Mouse (Mus musculus) left cerebral cortex, adult 2 months (tissue): Measurements from ENCODE around the gene Stpg3. TPM values are rescaled to one million over a fixed set of nuclear protein-coding genes. Genes with fewer than 3 reads are reported as not detected.
A peak's percentile ranks its signal among the peaks of the same experiment; 100 is the strongest.

Experiments
- DNase-seq, 2 experiments: peaks; one replicate each; pipeline ENCODE4 v3.0.0; 2021 to 2022; ENCODE audit warnings: low spot score in 2 of 2, mixed read lengths in 1 of 2; ENCODE audit errors: extremely low spot score in 1 of 2
- H3K27ac ChIP-seq: fragments of 200-600 bp; 2 replicates; pipeline ENCODE4 v1.8.1; 2022
- H3K4me3 ChIP-seq: fragments of 200-600 bp; 2 replicates; pipeline ENCODE4 v1.8.1; 2022
- CTCF ChIP-seq: fragments of 200-600 bp; IDR thresholded peaks from 2 replicates; pipeline ENCODE4 v1.8.1; 2022; ENCODE audit warnings: antibody characterized with exemption, mild to moderate bottlenecking, moderate library complexity
- intact Hi-C: fragments of 180-260 bp; cut with DNase I; formaldehyde crosslinking; loops from one replicate; pipeline ENCODE4 v1.15.1; 2025
- total RNA-seq, 2 experiments: library from RNA; stranded (reverse); gene quantifications; 2 replicates each; pipeline ENCODE4 v1.2.3; 2021

Stpg3 gene
- total RNA-seq, 2 experiments from 2014 or later = not detected

DNA sequence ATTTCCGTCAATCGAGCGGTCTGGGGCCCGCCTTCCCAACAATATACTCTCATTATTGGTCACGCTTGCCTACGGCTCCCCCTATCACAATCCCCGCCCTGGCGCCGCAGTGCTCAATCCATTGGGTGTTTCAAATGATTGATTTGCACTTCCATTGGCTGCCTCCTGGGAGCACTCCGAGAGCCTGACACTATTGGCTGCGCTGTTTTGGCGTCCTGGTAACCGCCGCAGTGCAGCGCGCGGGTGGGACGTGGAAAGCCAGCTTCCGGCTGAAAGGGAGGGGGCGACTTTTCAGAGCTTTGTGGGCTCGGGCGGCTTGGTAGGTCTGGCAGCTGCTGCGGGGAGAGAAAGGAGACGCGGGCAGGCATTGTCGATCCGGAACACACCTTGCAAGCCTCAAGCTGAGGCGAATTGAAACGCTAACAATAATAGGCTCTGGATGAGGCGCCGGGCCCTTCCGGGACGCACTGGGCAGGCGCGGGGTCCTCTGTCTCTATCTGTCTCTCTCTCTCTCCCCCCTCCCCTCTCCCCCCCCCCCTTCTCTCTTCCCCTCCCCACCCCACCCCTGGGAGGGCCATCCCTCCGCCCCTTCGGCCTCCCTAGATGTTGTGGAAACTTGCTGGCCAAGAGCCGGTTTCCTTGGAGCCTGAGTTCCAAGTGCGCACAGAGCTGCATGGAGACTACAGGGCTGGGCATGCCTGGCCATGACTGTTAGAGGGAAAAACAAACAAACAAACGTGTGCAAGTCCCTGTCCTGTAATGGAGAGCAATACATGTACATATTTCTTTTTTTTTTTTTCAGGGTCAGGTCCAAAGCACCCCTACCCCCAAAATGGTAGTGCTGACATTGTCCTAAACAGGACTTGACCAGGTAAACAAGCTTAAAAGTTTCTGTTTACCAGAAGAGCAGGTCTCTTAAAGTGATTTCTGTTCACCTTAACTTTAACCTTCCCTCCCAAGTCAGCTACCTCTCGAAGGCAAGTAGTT is 10.6 kb upstream of the Stpg3 start:
- H3K4me3 ChIP-seq = peak overlapping the region; percentile 54
- intact Hi-C loops = loop anchor here (2.0 kb wide), 1 partner anchor 14 kb away; the partner anchor contains the start of gene Nelfb

GRCm38 (mm10) chr2:25224492-25224765 is 10.0 kb upstream of the Stpg3 start, which contains the start of gene Tubb4b:
Tubb4b (minus strand) TSS chr2:25224702.
- intact Hi-C loops = loop anchor here (2.0 kb wide), 1 partner anchor 14 kb away; the partner anchor contains the start of gene Nelfb

More for the DNA sequence above, 10.6 kb upstream of the Stpg3 start:
- H3K27ac ChIP-seq = peak overlapping the region; percentile 87
- TF ChIP-seq CTCF = no peak; the same call in none of the 2 replicates
- peak; percentile 96 to 98 for DNase-seq

DNA sequence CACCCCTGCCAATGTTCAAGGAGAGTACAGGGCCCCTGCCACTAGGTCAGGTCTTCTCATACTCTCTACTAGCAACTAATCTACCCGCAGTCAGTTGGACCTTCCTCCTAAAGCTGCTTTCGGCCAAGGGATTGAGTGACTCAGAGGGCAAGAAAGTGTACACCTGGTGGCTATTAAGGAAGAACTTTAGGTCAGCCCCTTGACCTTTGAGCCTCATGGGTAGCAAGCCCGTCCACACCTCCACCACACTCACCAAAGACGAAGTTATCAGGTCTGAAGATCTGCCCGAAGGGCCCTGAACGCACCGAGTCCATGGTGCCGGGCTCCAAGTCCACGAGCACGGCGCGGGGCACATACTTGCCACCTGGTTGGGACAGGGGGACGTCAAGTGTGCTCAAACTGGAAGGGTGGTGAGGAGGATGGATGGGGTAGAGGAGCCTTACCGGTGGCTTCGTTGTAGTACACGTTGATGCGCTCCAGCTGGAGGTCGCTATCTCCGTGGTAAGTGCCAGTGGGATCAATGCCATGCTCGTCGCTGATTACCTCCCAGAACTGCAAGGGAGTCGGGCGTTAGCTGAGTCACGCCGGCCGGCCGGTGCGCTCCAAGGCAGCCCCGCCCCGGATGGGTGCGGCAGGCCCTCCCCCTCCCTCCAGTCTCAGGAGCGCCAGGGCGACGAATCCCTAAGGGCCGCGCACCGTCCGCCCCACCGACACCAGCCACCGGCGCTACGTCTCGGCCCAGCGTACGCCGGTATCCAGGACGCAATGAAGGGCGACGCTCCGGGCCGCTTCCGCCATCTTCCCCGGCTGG is 9.4 kb upstream of the Stpg3 start:
- intact Hi-C loops = loop anchor here (2.0 kb wide), 1 partner anchor 13 kb away; the partner anchor contains the start of gene Nelfb
- DNase-seq = peak; percentile 79
- H3K4me3 ChIP-seq = peak overlapping the region; percentile 93
- no peak for TF ChIP-seq CTCF
- H3K27ac ChIP-seq = peak overlapping the region; percentile 96

More at GRCm38 (mm10) chr2:25224492-25224765, 10.0 kb upstream of the Stpg3 start, which contains the start of gene Tubb4b:
- TF ChIP-seq CTCF = peak; percentile 13; the same call in 1 of the 2 replicates
- Histone ChIP-seq H3K4me3 (peak within 1 kb of the TSS; percentile 93), H3K27ac (peak within 1 kb of the TSS; percentile 96)
- no peak for DNase-seq

DNA sequence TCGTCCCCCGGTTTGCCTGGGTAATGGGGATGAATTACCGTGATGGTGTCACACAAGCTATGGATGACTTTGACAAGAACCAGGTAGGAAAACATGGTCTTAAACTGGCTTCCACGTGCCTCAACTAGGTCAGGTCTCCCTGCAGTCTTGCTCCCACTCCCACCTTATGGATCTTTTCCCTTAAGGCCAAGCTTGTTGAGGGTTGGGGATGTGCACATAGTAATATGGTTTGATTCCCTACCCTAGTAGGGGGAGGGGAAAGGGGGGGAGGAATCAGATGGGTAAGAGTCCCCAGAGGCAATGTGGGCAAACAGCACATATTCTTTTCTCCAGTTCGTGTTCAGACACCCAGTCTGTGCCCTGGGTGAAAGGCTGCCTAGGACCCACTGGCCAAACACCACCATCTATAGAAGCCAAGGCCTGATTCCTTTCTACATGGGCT is 6.9 kb upstream of the Stpg3 start:
- H3K4me3 ChIP-seq = no peak overlapping the region
- DNase-seq = no peak
- TF ChIP-seq CTCF = no peak
- intact Hi-C loops = no loop called here
- H3K27ac ChIP-seq = no peak overlapping the region

GRCm38 (mm10) chr2:25218445-25218844 is 4.0 kb upstream of the Stpg3 start, which contains the start of gene Fam166a:
Fam166a (plus strand) TSS chr2:25218745.
- Histone ChIP-seq H3K4me3 (no peak within 1 kb of the TSS), H3K27ac (no peak within 1 kb of the TSS)
- TF ChIP-seq CTCF = no peak
- intact Hi-C loops = no loop called here
- DNase-seq = no peak

- intact Hi-C loops = no loop called here
- no peak for DNase-seq
- Histone ChIP-seq H3K4me3 (no peak overlapping the region), H3K27ac (no peak overlapping the region)
- TF ChIP-seq CTCF = no peak
Measured at GRCm38 (mm10) chr2:25217666-25218065, 3.2 kb upstream of the Stpg3 start.

GRCm38 (mm10) chr2:25213266-25213865 is 1.1 kb downstream of the Stpg3 start:
- no peak for DNase-seq
- TF ChIP-seq CTCF = no peak
- no peak overlapping the region for H3K27ac ChIP-seq
- no peak overlapping the region for H3K4me3 ChIP-seq
- intact Hi-C loops = no loop called here

DNA sequence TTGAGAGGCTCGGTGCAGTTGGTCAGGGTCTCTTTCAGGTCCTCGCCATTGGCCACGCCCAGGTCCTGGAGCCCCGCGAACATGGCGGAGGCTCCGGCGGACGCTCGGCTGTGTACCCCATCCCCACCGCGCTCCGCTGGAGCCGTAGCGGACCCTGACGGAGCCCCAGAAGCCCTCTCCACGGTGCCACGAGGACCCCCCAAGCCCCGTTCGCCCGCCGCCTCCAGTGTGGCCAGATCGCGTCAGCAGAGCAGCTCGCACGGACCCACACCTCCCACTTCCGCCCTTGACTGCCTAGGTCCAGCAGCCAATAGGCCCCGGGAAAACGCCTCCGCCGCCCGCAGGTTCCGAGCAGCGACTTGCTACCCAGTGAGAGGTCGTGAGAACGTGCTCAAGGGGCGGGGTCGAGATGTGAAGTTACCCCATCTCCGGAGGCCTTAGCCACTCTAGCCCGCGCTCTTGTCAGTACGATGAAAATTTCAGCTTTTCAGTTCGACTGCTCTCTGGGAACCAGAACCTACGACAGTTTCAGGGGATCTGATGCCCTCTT is 3.2 kb downstream of the Stpg3 start, which contains the start of gene Nelfb:
Gene Nelfb (minus strand): TSS at position 369 of the 550 bp plus-strand sequence.
- no peak for TF ChIP-seq CTCF
- Histone ChIP-seq H3K27ac (peak within 1 kb of the TSS; percentile 98), H3K4me3 (peak within 1 kb of the TSS; percentile 97)
- peak; percentile 81 to 82 for DNase-seq
- intact Hi-C loops = loop anchor here (2.0 kb wide), 1 partner anchor 14 kb away; the partner anchor contains the start of gene Tubb4b

GRCm38 (mm10) chr2:25210686-25211085 is 3.8 kb downstream of the Stpg3 start:
- peak overlapping the region; percentile 97 for H3K4me3 ChIP-seq
- peak overlapping the region; percentile 98 for H3K27ac ChIP-seq
- TF ChIP-seq CTCF = no peak
- no peak for DNase-seq
- intact Hi-C loops = loop anchor here (2.0 kb wide), 1 partner anchor 14 kb away; the partner anchor contains the start of gene Tubb4b

DNA sequence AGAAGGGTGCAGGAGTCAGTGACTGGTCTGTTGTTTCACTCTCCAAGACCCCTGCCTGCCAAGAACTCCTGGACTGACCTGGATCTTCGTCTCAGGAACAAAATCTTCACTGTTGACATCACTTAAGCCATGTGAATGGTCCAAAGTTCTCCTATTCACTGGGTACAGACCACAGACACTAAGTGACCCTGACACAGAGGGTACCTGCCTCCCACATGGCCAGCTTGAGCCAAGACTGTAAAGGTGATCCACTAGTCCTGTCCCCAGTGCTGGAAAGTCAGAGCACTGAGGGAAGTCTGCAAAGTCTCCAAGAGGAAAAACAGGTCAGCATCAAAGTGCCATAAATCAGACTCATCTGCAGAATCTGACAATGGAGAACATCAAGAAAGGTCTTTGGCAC is 6.8 kb downstream of the Stpg3 start:
- intact Hi-C loops = no loop called here
- Histone ChIP-seq H3K4me3 (no peak overlapping the region), H3K27ac (no peak overlapping the region)
- no peak for DNase-seq
- no peak for TF ChIP-seq CTCF
